Mouse (Mus musculus) hindbrain, postnatal 0 days (tissue): ENCODE results near the gene Rnf212b. TPM values are rescaled to one million over a fixed set of nuclear protein-coding genes. Genes with fewer than 3 reads are reported as not detected.

ENCODE experiments used
- ATAC-seq: fragments of 200-750 bp; cut with Nextera tagmentation; 2 replicates; pipeline ENCODE4 v1.8.0; 2017; ENCODE audit warnings: mild to moderate bottlenecking, moderate TSS enrichment, moderate library complexity
- DNase-seq: peaks from one replicate; pipeline ENCODE4 v3.0.0-alpha.2; 2015; ENCODE audit warnings: low spot score
- H3K27ac ChIP-seq: fragments of 300-500 bp; sonication (generic); 2 replicates; pipeline ENCODE4 v1.5.1; 2014; ENCODE audit warnings: mild to moderate bottlenecking
- H3K27me3 ChIP-seq: fragments of 300-500 bp; sonication (generic); 2 replicates; pipeline ENCODE4 v1.6.1; 2014; ENCODE audit warnings: low read length, mixed read lengths; ENCODE audit not compliant: insufficient read depth
- H3K36me3 ChIP-seq: fragments of 300-500 bp; sonication (generic); 2 replicates; pipeline ENCODE4 v1.6.1; 2014; ENCODE audit warnings: low read length, mixed read lengths; ENCODE audit not compliant: insufficient read depth
- H3K4me1 ChIP-seq: fragments of 300-500 bp; sonication (generic); 2 replicates; pipeline ENCODE4 v1.6.1; 2014; ENCODE audit warnings: antibody characterized with exemption, low read length, mixed read lengths; ENCODE audit not compliant: insufficient read depth
- H3K4me2 ChIP-seq: fragments of 300-500 bp; sonication (generic); 2 replicates; pipeline ENCODE4 v1.6.1; 2014; ENCODE audit warnings: low read depth, mild to moderate bottlenecking, low read length, moderate library complexity, mixed read lengths
- H3K4me3 ChIP-seq: fragments of 300-500 bp; sonication (generic); 2 replicates; pipeline ENCODE4 v1.5.1; 2014; ENCODE audit warnings: low read length
- H3K9ac ChIP-seq: fragments of 300-500 bp; sonication (generic); replicated peaks from 2 replicates; pipeline ENCODE4 v1.6.1; 2014; ENCODE audit warnings: mild to moderate bottlenecking, low read length, moderate library complexity, mixed read lengths
- H3K9me3 ChIP-seq: fragments of 300-500 bp; sonication (generic); 2 replicates; pipeline ENCODE4 v1.6.1; 2016; ENCODE audit warnings: low read length, mixed read lengths
- CTCF ChIP-seq: IDR thresholded peaks from 2 replicates; pipeline ENCODE4 v1.5.1; 2016; ENCODE audit warnings: antibody characterized with exemption, control low read depth, low read depth
- WGBS: fragments of 180-500 bp; shearing (Covaris S2); extraction: QIAGEN DNeasy Blood & Tissue Kit; methylation state at CpG from one replicate; pipeline ENCODE4 v1.1.7; 2014; 5-methylcytosine and 5-hydroxymethylcytosine counted together
- polyA plus RNA-seq: library from polyadenylated mRNA; unstranded; fragments of >200 nt; fragmentation: Nextera tagmentation; extraction: Ambion mirVana; gene quantifications from 2 replicates; pipeline ENCODE4 v1.2.1, GENCODE M21; 2015
- total RNA-seq: library from RNA; depleted of rRNA; stranded (reverse); fragments of >200 nt; gene quantifications from 2 replicates; pipeline ENCODE4 v1.2.3, GENCODE M21; 2014

Rnf212b gene
- total and polyA plus RNA-seq, 2 experiments from 2014 or later: not detected

DNA sequence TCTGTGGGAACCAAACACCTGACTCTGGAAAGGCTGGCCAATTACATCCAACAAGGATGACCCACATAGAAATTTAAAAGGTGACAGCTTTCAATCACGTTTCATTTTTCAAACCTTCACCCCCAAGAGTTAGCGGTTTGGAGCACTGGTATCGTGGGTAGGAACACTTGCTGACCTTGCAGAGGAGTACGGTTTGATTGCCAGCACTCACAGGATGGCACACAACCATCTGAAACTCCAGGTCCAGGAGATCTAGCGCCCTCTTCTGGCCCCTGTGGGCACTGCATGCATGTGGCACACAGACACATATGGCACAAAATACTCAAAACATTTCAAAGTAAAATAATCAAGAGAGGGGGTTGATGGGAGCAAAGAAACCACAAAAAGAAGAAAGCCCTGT is 53.0 kb downstream of the Rnf212b start:
- 65% methylated on average over 5 of the region's 5 CpGs for WGBS
- Histone ChIP-seq H3K27me3 (no peaks in the 10 kb centered on the region), H3K9ac (no peak overlapping the region), H3K4me3 (no peak overlapping the region), H3K27ac (no peak overlapping the region), H3K9me3 (no peaks in the 10 kb centered on the region), H3K4me1 (no peaks in the 10 kb centered on the region; the same call in 1 of the 2 replicates), H3K4me2 (no peak overlapping the region), H3K36me3 (no peaks in the 10 kb centered on the region)
- DNase-seq (no peak), ATAC-seq (no peak)
- TF ChIP-seq CTCF: peak; percentile 54

DNA sequence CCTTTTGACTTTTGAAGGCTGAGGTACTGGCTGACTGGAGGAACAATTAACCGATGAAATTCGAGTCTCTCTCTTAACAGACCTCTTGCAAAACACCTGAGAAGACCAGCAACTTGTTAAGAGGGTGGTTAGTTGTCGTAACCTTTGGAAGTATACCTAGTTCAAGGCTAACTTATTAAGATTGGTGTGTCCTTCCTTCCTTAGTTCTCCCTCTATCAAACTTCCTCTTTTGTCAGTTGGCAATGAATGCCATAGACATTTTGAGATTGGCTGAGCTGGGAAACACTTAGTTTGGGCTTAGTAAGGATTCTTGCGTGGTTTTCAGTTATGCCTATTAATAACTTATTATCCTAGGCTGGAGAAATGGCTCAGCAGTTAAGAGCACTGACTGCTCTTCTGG is 54.1 kb downstream of the Rnf212b start:
- H3K4me3 ChIP-seq: no peak overlapping the region
- no peaks in the 10 kb centered on the region for H3K36me3 ChIP-seq
- ATAC-seq (no peak), DNase-seq (no peak)
- no peak overlapping the region for H3K4me2 ChIP-seq
- H3K4me1 ChIP-seq: no peaks in the 10 kb centered on the region; the same call in 1 of the 2 replicates
- H3K9me3 ChIP-seq: no peaks in the 10 kb centered on the region
- H3K27ac ChIP-seq: no peak overlapping the region
- no peak overlapping the region for H3K9ac ChIP-seq
- H3K27me3 ChIP-seq: no peaks in the 10 kb centered on the region
- no peak for TF ChIP-seq CTCF
- 87% methylated on average over 4 of the region's 4 CpGs for WGBS

DNA sequence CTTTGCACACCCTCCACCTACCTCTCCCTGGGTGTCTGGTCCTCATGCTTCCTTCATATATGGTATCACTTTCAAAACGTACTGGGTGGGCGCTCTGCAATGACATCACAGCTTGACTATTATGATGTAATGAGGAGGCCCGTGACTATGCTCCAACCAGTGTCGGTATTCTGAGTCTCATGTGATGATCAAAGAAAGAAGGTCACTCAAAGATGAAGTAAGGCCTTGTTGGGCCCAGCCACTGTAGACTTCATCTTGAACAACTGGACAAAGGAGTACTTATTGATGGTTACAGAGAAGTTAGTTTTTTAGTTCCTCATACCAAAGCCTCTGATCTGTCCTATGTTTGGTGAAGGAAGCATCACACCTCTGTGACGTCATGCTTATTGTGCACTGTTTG is 56.9 kb downstream of the Rnf212b start, which contains the start of gene Homez:
Homez (minus strand) TSS at position 101 of the 400 bp plus-strand sequence.
- Histone ChIP-seq H3K4me2 (no peak within 1 kb of the TSS), H3K9ac (no peak within 1 kb of the TSS), H3K4me3 (no peak within 1 kb of the TSS), H3K9me3 (no peaks in the 10 kb centered on the region), H3K27ac (no peak within 1 kb of the TSS), H3K4me1 (no peaks in the 10 kb centered on the region; the same call in 1 of the 2 replicates), H3K36me3 (no peaks in the 10 kb centered on the region), H3K27me3 (no peaks in the 10 kb centered on the region)
- no peak for DNase-seq
- no peak for TF ChIP-seq CTCF
- WGBS: 89% methylated on average over 5 of the region's 5 CpGs
- no peak for ATAC-seq

DNA sequence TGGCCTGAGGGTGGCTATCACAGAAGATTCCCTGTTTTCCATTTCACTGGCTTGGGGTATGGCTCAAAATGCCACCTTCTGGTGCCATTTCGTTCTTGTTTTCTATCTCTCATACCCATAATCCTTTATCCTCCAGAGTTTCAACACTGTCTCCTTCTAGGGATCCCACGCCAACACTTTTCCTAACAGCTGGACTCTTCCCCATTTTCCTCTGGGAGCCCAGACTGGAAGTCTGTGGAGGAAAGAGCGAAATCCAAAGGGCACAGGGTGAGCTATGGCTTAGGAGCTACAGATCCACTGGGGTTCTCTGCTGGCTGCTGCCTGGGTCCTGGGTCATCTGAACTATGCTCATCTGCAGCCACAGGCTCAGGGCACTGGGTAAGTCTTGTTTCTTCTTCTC is 60.2 kb downstream of the Rnf212b start:
- ATAC-seq (no peak), DNase-seq (no peak)
- H3K9ac ChIP-seq: no peak overlapping the region
- no peak overlapping the region for H3K4me2 ChIP-seq
- H3K36me3 ChIP-seq: no peaks in the 10 kb centered on the region
- no peak overlapping the region for H3K27ac ChIP-seq
- H3K27me3 ChIP-seq: no peaks in the 10 kb centered on the region
- TF ChIP-seq CTCF: no peak
- H3K9me3 ChIP-seq: no peaks in the 10 kb centered on the region
- 88% methylated on average over 3 of the region's 3 CpGs for WGBS
- no peak overlapping the region for H3K4me3 ChIP-seq
- no peaks in the 10 kb centered on the region; the same call in 1 of the 2 replicates for H3K4me1 ChIP-seq

DNA sequence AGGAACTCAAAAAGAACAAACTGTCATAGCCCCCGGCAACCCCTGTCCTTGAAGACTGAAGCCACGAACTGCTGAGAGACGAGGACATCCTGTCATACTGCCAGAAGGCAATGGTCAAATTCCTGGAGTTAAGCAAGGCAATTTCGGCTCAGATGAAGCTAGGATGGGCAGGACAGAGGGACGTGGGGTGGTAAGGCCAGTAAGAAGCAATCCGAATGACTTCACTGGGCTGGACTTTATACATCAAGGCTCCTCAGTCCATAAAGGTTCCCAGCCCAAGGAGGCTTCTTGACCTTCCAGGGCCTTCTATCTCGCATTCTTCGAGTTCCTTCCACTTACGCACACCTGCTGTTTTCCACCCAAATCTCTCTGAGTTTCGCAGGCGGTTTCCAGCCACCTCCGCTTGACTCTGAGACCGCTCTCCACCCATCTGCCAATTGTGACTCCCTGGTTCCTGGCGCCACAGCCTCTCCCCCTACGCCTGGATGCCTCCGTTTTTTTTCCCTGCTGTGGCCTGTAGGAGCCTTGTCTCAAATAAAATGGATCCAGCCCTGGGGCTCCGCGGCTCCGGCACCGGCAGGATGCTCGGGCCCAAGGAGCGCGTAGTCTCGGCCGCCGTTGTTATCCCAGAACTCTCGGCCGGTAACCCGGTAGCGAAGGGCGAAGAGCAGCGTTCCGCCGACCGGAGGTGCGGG is 62.0 kb downstream of the Rnf212b start:
- peak overlapping the region; percentile 98 for H3K27ac ChIP-seq
- no peaks in the 10 kb centered on the region; the same call in 1 of the 2 replicates for H3K4me1 ChIP-seq
- no peaks in the 10 kb centered on the region for H3K27me3 ChIP-seq
- ATAC-seq (peak; percentile 64), DNase-seq (peak; percentile 71)
- H3K9me3 ChIP-seq: no peaks in the 10 kb centered on the region
- H3K4me3 ChIP-seq: peak overlapping the region; percentile 77
- H3K9ac ChIP-seq: peak overlapping the region; percentile 89
- 2% methylated on average over 36 of the region's 36 CpGs for WGBS
- peak; percentile 8; the same call in 1 of the 2 replicates for TF ChIP-seq CTCF
- no peaks in the 10 kb centered on the region for H3K36me3 ChIP-seq
- peak overlapping the region; percentile 94 for H3K4me2 ChIP-seq

DNA sequence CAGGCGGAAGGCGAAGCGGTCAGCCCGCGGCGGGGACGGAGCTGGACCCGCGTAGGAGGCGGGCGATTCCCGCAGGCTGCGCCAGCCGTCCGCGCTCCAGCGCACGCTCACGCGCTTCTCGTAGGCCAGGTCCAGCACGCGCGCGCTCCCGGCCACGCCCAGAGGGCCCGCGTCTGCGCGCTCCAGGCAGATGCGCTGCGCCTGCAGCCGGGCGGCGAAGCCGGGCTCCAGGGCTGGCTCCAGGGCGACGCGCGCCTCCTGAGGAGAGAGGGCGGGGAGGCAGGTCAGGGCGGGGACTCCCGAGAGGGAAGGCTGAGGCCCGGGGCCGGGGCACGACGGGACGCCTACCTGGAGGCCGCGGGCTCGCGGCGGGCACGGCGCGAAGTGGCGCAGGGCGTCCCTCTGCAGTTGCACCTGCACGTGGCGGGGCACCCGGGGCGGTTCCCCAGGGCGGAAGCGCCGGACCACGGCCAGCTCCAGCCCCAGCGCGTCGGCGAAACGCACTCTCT is 62.7 kb downstream of the Rnf212b start:
- no peaks in the 10 kb centered on the region for H3K9me3 ChIP-seq

More for the DNA sequence above, 62.7 kb downstream of the Rnf212b start:
- no peaks in the 10 kb centered on the region for H3K36me3 ChIP-seq
- H3K4me2 ChIP-seq: peak overlapping the region; percentile 94
- DNase-seq: peak; percentile 97
- H3K4me3 ChIP-seq: peak overlapping the region; percentile 77
- no peak for TF ChIP-seq CTCF
- no peaks in the 10 kb centered on the region; the same call in 1 of the 2 replicates for H3K4me1 ChIP-seq
- peak; percentile 90 for ATAC-seq
- peak overlapping the region; percentile 89 for H3K9ac ChIP-seq
- WGBS: 2% methylated on average over 43 of the region's 72 CpGs
- no peaks in the 10 kb centered on the region for H3K27me3 ChIP-seq
- peak overlapping the region; percentile 98 for H3K27ac ChIP-seq
